Mouse (Mus musculus) adipocyte (in vitro differentiated cells): ENCODE data around the gene Vangl1.
A peak's percentile ranks its signal among the peaks of the same experiment; 100 is the strongest.
"Not testable (repeated sequence)": the region's sequence is repeated elsewhere in the genome, so short reads cannot be mapped to it uniquely, and the experiment has no call there.

Experiments
- DNase-seq: peaks from one replicate; pipeline ENCODE4 v3.0.0-alpha.2; 2016; ENCODE audit warnings: low spot score

Gene Vangl1

DNA sequence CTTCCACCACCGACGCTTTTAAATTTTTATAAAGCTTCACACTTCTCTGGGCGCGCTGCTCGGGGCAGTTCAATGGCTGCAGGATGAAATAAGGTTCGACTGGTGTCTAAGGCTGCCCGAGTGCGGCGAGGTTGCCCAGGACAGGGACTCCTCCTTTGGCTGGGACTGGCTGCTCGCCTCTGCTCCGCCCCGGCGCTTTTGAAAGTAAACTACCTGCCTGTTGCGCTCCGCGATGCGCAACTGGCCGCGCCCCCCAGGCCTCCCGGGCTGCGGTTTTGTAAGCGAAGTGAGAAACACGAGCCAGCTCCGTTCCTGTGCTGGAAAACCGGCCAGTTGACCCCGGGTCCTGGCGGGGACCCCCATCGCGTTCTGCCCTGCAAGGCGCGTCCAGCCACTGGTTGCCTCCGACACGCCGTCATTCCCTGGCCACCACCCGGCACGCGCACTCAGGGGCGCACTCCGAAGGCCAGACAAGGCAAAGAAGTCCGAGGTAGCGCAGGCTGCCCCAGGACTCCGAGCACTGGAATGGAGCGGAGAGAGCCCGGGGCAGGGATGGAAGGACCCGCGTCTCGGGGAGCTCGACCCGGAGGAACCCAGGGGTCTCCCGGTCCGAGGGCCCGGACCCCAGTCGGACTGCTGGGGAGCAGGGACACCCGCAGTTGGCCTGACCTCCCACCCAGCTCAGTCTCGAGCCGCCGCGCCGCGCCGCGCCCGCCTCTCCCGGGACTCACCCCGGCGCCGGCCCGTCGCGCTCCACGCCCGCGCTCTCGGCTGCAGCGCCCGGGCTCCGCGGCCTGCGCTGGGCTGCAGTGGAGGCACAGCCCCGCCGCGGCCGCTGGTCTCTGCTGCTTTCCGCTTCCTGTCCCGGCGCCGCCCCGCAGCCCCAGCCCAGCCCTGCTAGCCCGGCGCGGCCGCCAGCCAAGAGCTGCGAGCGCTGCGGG lies at the start of gene Vangl1:
Gene Vangl1, minus strand, starts transcription at position 913 of the 941 bp plus-strand sequence.
- peak; percentile 78 for DNase-seq

DNA sequence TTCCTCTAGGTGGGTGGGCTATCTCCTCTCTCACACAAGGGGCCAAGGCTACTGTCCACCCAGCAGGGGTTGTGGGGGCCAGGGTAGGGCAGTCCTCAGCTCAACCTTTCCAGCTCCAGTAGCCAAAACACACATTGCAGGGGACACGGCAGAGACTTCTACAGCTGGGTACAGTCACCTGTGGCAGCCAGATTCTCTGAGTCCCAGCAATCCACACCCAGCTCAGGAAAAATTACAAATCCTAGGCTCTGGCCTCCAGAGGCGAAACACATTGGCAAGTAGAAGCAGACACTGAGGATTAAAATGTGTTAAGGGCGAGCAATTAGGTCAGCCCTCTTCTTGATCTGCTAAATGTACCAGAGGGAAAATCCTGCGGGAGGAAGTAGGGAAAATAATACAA lies 49.1 kb upstream of the Vangl1 start:
- DNase-seq: no peak

DNA sequence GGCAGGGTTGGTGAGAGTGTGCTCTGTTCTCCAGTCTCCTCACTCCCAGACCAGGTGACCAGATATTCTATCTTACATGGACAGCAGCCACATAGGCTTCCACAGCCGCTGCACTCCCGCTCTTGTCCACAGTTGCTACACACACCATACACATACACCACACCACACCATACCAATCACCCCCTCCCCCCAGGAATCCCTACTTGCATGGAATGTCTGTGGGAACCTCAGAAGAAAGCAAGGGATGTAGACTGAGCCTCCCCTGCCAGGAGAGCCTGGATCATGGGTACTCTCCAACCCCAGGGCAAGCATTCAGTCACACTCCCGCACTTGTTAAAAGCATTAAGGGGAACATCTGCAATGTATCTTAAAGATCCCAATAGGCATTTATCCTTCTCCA lies 48.4 kb upstream of the Vangl1 start:
- no peak for DNase-seq

DNA sequence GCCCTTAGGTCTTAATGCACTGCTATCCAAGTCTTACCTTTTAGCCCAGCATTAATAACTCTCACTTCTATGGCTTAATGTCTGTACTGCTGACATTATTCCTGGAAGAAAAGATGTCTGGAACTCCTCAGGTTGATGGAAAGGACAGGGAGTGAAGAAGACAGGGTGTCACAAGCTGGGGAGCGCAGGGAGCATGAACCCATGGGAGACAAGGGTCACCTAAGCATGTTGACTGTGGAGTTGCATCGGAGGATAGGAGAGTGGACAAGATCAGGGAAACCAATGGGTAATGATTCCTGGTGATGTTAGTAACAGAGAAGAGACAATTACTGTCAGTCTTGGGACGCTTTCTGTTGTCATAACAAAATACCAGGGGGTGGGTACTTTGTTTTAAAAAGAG lies 46.4 kb upstream of the Vangl1 start:
- no peak for DNase-seq

DNA sequence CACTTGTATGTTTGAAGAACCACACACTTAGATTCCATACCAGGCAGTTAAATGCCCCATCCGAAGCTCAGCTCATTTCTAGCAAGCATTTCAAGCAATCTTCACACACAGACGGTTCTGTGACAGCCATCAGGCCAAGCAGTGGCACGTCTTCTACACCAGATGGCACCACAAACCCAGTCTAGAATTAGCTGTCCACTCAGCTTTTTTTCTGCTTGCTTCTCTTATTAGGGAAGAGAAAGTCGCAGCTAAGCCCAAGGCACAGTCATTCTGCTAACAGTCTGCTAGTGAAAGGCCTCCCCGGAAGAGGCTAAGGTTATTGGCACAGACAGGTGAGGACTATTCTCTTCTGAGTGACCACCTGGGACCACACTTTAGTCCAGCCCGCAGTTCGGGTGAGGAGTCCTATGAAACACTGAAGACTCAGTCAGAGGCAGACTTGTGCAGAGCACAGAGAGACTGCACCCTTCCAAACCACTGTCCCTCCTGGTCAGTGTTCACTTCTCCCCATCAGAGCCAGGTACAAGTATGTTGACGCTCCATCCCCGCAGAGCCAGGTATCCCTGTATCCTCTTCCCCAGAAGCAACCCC lies 45.0 kb upstream of the Vangl1 start:
- DNase-seq: peak; percentile 80

DNA sequence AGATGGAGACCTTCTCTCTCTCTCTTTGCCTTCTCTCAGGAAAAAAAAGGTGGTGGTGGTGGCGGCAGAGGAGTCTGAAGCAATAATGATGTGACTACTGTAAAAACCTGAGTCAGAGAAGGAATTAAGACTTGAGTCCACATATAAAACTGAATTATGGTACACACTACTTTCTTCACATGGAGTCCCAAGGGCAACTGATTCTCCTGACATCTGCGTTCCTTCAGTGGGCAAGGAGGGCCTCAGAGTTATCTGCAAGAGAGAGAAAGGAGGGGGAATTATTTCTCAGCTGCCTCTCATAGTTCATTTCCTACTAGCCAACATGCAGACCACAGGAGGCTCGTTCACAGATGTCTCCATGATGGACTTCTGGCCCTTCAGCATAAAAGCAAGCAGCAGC lies 40.1 kb upstream of the Vangl1 start:
- DNase-seq: no peak

DNA sequence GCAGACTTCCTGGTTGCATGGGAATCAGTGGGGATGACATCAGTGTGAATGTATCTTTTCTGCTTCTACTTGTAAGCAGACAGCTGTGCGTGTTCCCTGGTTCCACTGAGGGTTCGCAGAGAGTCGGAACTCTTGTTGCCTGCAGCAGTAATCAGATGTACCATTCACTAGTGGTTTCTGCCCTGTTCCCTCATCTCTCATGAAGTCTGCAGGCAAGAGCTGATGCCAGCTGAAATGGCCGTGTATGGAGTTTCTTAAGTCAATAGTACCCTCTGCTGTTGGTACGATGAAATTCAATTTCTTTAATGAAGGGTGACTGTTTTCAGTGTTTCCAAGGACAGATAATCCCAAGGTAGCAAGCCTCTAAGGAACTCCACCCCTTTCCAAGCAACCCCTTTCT lies 38.4 kb upstream of the Vangl1 start:
- DNase-seq: peak; percentile 75

DNA sequence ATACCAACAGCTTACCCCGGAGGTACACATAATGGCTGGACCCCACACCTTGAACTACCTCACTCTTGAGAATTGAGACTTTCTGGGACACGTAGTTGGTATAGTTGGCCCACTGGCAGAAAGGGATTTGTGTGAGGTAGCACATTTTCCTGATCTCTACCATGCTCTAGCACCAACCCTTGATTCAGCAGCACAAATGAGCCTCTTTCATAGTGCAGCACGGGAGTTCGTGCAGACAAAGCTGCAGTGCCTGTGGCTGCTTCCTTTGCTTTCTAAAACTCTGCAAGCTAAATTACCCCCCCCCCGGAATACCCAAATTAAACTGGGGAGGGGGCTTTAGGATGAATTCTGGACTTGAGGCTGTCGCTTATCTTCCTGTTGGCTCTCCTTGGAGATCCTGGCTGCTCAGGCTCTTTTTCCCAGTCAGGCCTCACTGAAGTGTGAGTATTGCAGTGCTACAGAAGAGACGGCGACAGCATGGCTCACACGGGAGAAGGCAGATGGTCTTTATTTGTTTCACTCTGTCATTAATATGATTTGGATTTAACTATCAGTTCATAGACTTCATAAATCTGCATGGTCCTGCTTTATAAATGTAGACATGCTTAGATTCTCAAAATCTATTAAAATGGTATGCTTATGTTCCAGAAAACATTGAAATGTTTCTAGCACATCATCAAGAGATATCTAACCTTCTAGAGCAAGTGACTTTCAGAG lies 27.1 kb upstream of the Vangl1 start:
- no peak for DNase-seq

DNA sequence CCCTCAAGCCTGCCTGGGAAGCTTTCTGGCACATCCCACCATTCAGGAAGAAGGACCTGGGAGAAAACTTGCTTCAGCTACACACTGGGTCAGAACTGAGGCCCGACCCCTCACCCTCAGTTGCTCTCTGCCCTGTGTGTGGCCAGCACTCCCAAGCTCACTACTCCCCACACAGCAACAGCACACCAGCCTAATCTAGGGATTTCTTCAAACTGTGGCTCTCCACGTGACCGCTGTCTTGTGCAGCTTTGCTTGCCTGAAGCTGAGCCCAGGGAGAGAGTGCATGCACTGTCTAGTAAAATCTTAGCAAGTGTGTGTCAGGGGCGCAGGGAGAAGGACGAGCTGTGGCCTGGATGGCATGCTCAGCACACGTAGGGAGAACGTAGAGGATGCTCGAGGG lies 18.3 kb upstream of the Vangl1 start:
- no peak for DNase-seq

DNA sequence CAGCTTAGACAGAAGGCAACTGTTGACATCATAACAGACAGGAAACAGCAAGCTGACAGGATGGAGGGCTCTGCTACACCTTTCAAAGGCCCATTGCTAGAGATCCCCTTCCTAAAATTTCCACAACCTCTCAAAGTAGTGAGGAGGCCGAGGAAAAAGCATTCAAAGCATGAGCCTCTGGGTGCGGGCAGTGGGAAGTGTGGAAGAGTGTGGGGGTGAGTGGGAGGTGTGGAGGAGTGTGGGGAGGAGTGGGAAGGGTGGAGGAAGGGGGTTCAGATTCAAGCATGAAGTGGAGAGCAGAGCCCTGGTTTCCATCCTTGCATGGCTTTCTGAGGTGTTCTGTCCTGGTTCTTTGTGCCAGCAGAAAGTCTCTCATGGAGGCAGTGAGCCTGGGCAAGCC lies 13.8 kb upstream of the Vangl1 start:
- DNase-seq: no peak

DNA sequence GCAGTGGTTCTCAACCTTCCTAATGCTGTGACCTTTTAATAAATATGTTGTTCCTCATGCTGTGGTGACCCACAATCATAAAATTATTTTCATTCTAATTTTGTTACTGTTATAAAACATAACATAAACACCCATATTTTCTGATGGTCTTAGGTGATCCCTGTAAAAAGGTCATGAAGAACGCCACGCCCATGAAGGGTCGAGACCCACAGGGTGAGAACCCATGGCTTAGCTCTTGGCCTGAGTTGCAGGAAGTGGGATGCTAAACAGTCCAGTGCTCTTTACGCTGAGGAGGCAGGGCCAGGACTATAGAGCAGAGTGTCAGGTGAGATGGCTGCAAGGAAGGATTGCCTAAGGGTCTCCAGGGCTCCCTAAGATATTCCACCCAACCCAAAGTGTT lies 10.2 kb upstream of the Vangl1 start:
- no peak for DNase-seq

DNA sequence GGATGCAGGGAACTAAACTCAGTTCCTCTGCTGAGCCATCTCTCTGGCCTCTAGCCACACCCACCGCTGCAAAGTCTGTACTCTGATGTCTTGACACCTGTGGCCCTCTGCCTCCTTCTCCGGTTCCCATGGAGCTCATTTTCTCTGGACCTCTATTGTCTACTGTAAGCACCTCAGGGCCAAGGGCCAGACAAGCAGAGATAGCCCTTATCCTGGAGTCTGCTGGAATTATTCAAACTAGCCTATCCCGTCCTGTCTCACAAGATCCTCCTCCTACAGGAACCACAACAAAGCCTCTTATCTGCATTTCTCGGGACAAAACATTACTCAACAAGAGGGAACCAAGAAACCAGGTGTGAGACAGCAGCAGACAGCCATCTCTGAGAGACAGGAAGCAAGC lies 9.8 kb upstream of the Vangl1 start:
- no peak for DNase-seq

DNA sequence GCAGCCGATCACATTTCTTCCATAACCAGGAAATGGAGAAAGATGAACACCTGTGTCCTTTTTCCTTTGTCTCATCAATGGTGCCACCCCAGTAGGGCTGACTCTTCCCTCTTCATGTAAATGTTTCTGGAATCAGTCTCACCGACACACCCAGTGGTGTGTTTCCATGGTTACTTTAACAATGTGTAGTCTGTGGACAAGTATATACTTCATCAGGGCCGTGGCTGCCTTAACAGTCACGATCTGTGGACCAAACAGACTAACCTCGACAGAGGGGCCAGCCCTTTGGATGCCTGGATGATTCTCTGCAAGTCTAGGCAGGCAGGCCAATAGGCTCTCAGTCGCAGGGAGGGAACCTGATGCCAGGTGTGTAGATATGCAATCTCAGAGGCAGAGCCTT lies 8.4 kb upstream of the Vangl1 start:
- no peak for DNase-seq

DNA sequence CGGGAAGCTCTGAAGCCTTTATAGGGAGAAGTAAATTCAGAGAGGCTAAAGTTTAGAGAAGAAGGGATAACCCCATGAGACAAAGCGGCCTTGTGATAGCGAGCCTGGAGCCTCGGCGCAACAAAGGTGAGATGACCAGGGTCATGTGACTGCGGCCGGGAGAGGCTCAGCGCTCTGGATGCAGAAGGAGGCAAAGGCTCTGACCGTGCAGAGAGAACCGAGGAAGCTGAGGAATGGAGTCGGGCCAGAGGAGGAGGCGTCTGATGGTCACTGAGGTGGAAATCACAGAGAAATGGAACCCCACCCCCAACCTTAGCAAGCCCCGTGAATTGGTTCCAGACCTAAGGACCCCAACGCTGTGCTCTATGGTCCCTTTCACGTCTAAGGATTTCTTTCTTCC lies 7.8 kb upstream of the Vangl1 start:
- no peak for DNase-seq

DNA sequence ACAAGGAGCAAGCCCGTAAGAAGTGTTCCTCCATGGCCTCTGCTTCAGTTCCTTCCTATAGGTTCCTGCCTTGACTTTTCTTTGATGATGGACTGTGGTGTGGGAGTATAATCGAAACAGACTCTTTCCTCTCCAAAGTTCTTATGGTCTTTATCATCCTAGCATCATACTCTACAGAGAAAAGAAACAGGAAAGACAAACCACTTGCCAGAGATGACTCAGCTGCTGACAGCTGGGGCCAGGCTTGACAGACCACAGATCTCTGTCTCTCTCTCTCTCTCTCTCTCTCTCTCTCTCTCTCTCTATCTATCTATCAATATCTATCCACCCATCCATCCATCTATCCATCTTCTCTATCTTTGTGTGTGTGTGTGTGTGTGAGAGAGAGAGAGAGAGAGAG lies 6.8 kb upstream of the Vangl1 start:
- no peak for DNase-seq

DNA sequence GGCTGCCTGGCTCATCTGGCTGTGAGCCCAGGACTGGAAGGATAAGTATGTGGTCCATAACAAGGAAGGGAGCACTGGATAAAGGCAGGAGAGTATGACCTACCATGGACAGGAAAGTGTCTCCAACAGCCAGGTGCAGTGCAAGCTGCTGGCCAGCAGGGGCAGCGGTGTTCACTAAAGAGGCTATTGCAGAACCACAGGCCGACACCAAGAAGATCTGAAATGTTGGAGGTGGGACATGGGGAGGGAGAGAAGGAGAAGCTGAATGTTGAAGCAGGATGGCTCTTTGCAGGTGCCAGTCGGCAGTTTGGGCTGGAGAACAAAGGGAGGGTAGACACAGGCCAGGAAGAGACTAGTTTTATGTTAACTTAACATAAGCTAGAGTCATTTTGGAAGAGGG lies 6.3 kb upstream of the Vangl1 start:
- DNase-seq: no peak

DNA sequence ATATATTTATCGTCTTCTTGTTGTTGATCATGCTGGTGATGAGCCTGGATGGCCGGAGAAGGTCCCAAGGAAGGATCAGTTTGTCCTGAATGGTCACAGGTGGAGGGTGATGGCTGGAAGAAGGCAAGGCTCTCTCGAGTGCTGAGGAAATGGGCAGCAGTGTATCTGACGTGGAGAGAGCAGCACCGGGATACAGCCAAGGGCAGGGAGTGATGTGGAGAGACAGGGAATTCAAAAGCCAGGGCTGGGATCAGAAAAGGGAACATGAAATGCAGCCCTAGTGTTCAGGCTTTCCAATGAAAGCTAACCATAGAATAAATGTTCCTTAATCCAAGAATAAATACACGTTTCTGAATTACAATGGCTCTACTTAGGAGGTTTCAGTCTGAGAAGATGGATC lies 4.4 kb upstream of the Vangl1 start:
- no peak for DNase-seq

DNA sequence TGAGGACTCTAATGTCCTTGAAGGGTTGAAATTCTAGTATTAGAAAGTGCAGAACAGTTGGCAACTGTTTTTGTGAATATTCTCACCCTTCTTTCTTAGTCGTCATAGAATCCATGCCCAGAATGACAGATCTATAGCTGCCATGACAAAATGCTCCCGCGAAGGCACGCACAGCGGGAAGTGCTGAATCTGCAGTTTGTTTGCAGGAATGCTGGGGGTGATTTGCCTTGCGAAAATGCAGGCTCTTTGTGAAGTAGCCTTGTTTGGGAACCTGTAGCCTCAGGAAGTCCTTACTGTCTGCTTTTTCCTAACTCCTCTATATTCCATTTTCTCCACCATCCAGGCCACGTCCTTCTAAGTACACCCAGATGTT lies 951 bp upstream of the Vangl1 start:
- no peak for DNase-seq

DNA sequence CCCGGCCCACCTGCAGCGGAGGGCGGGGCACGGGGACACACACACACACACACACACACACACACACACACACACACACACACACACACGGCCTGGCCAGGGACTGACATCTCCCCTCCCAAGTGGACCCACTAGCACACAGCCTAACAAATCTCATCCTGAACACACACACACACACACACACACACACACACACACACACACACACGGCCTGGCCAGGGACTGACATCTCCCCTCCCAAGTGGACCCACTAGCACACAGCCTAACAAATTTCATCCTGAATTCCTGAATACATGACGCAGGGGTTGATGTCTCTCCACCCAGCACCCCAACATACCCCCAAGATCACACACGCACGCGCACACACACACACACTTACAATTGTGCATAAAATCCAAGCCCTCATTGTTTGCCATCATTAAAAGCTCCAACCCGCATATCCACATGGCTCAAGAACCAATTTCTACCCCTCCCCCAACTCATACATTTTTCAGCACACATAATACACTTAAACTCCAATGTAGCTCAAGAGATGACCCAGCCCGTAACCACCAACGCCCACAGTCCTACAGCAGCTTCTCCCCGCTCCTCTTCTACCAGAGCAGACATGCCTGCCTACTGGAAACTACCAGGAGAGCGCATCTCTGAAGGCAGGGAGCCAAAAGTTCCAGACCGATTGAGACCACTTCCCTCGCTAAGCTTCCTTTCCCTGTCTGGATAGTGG lies 403 bp upstream of the Vangl1 start:
- not testable (repeated sequence) for DNase-seq

DNA sequence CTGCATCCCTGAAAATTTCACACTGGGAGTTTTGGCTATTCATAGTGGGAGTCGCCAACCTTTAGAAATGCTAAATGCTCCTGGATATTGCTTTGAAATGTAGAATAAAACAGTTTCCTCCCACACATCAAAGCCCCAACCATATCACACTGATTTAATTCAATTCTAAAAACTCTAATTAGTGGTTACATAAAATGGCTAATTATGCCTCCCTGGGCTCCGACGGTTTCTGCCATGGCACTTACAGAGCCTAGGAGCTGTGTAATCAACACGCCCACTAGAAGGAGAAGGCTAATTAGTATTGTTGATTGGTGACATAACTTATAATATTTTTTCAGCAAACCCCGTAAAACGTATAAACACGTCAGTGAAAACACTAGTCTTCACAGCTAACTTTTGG lies 1.4 kb downstream of the Vangl1 start:
- DNase-seq: no peak

DNA sequence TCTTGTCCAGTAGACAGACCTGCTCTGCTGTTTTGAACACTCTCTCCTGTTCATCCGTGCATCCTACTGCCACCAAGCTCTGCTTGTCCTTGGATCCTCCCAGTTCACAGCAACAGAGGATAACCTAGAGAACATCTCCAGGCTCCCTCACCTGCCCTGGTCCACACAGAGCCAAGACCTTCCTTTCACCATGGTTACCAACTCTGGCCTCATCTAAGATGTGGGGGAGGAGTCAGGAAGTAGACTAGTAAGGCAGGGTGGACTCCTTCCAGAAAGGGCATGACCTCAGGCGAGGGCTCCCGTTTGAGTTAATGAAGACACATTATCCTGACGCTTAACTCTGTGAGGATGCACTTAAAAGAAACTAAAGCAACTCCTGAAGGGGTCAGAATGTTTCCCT lies 4.5 kb downstream of the Vangl1 start:
- DNase-seq: no peak

DNA sequence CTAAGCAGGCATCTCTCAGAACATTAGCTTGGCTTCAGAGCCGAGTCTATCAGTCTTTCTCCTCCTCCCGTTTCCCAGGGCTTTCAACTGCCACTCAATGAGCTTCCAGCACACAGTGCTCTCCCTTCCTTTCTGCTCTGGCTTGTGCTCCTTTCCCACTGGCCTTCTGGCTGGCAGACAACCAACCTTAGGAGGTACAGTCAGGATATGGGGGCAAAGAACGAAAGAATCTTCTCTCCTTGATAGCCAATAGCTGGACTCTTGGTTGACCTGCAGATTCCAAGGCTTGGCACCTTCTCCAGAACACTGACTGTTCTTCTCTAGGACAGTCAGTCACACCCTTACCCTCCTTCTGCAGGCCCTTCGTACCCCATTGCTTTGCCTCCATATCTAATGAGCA lies 5.3 kb downstream of the Vangl1 start:
- no peak for DNase-seq

DNA sequence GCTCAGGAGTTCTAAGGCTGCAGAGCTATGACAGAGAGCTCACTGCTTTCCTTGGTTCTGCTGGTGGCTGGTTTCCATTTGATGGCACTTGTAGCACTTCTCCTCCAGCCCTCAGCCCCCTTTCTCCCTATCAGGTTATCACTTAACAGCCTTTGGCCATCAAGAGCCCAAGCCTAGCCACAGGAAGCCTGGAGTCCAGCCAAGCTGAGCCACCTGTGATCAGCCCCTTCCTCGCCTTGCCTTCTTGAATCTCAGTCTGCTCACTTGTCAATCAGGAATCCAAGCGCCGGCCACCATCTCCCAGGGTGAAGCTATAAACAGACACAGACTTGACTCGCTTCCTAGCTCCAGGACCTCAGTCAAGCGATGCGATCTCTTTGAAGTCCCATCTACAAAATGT lies 6.0 kb downstream of the Vangl1 start:
- no peak for DNase-seq
